Mouse (Mus musculus) cerebellum, adult 2 months (tissue): Measurements from ENCODE around the gene Ttc3.

ENCODE experiments used
- CTCF ChIP-seq: fragments of 200-500 bp; IDR thresholded peaks from 2 replicates; pipeline ENCODE4 v1.5.1; 2011; ENCODE audit warnings: low read depth, mild to moderate bottlenecking, control low read depth, low read length, moderate library complexity, borderline replicate concordance; ENCODE audit not compliant: insufficient read depth
- POLR2A ChIP-seq: fragments of 200-500 bp; IDR thresholded peaks from 2 replicates; pipeline ENCODE4 v1.6.1; 2011; ENCODE audit warnings: low read length, control low read depth, borderline replicate concordance; ENCODE audit not compliant: insufficient read depth

DNA sequence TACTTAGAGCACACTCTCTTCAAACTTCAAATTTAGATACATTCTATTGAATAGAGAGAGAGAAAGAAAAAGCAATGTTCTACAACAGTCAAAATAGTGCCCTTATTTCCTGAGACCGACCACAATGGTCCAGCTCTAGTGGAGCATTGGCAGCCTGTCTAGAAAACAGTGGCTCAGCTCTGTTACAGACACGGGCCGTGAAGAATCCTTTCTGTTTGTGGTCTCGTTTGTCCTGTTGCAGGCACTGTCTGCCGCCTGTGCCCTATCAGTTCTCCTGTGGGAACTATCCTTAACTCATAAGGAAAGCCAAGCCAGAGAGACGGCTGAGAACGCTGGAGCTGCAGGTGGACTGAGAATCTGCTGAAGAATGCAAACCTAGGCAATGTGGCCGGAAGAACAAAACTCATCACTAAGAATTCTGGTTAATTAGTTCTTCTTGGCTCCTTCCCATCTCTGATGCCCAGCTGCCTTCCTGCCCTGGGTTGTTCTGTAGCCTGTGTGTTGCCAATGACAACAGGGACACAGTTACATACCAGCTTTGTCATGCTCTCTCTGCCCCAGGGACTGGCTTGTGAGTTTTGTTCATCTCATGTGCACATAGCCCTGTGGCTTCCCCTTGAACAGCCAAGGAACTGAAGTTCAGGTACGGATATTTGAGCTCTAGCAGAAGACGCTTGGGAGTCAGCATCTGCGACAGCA, 20.7 kb upstream of the Ttc3 start:
- TF ChIP-seq POLR2A, result no peak
- TF ChIP-seq CTCF, result no peak
